Mouse (Mus musculus): ENCODE measurements around the gene Hspb2. TPM values are rescaled to one million over a fixed set of nuclear protein-coding genes. Genes with fewer than 3 reads are reported as not detected.

Hspb2 gene
- polyA plus RNA-seq, 1 experiment from 2014 or later: 39.0 TPM

DNA sequence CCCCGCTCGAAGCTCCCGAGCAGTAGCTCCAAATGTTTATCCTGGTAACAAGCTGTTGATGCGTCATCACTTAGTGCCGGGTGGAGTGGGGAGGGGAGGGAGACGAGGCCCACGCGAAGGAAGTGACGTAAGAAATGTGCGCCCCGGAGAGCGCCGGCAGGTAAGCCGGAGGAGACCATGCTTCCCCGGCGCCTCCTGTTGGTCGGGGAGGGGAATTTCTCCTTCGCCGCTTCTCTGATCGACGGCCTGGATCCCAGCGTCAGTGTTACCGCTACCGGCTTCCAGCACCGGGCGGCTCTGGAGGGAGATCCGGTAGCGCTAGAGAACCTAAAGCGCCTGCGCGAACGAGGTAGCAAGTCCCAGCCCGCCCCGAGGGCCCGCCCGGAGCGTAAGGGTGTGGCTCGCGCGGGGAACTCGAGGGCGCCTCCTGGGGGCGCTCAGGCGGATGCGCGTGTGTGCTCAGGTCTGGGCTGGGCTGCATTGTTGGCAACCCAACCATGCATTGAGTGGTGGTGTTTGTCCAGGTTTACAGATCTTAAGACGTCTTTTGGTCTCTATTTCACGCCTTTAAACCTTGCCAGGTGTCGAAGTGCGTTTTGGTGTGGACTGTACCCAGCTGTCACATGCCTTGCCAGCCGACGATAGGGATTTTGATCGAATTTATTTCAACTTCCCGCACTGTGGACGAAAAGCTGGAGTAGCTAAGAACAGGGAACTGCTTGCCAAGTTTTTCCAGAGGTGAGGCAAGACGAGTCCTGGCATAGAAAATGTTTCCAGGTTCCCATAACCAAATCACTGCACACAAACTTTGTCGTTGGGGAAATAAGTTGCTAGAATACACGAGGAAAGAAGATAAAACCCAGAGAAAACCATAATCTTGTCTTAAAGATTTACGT lies 16.2 kb upstream of the Hspb2 start, which contains the start of gene Fdxacb1:
Gene Fdxacb1 (plus strand): TSS at position 130 of the 896 bp plus-strand sequence.
- H3K4me3 ChIP-seq: peak within 1 kb of the TSS; percentile 71
- no peaks in the 10 kb centered on the region for H3K9me3 ChIP-seq
- peak within 1 kb of the TSS; percentile 70 for H3K9ac ChIP-seq
- peak within 1 kb of the TSS; percentile 95 for H3K27ac ChIP-seq
- H3K36me3 ChIP-seq: peaks cover 9% of the 10 kb centered on the region; the same call in 1 of the 2 replicates
- H3K27me3 ChIP-seq: no peaks in the 10 kb centered on the region
- H3K4me1 ChIP-seq: peaks cover 12% of the 10 kb centered on the region
- WGBS: 3% methylated on average over 59 of the region's 59 CpGs
- H3K4me2 ChIP-seq: peak within 1 kb of the TSS; percentile 76
- peak; percentile 96 for ATAC-seq (ENCODE audit: insufficient number of reproducible peaks, low FRiP score, low TSS enrichment, low read depth)

DNA sequence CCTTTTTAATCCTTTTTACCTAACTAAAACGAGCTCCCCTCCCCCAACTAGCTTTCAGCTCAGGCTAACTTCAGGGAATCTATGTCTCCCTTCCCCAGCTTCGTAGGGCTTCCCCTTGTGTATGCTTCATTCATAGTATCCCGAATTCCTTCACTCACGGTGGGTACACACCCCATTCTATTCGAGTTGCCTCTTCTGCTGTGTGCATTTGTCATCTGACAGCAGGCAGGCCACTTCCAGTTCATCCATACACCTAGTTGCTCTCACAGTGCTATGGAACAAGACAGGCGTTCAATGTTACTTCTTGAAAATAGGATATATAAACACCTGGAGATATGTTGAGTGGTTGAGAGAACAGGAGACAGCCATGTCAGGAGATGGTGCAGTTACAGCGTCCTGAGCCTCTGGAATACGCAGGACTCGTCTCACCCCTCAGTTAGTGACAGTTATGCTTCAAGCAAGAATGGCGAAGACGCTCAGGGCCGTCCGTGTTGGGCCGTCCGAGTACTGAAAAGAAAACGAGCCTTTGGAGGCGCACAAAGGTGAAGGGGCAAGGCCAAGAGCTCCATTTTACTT lies 15.5 kb upstream of the Hspb2 start:
- Histone ChIP-seq H3K4me2 (peak overlapping the region; percentile 76), H3K9me3 (no peaks in the 10 kb centered on the region), H3K27me3 (no peaks in the 10 kb centered on the region), H3K4me3 (peak overlapping the region; percentile 71), H3K36me3 (peaks cover 9% of the 10 kb centered on the region; the same call in 1 of the 2 replicates), H3K27ac (peak overlapping the region; percentile 95), H3K9ac (peak overlapping the region; percentile 70), H3K4me1 (peaks cover 12% of the 10 kb centered on the region)
- 5% methylated on average over 17 of the region's 17 CpGs for WGBS
- ATAC-seq (ENCODE audit: insufficient number of reproducible peaks, low FRiP score, low TSS enrichment, low read depth): no peak

DNA sequence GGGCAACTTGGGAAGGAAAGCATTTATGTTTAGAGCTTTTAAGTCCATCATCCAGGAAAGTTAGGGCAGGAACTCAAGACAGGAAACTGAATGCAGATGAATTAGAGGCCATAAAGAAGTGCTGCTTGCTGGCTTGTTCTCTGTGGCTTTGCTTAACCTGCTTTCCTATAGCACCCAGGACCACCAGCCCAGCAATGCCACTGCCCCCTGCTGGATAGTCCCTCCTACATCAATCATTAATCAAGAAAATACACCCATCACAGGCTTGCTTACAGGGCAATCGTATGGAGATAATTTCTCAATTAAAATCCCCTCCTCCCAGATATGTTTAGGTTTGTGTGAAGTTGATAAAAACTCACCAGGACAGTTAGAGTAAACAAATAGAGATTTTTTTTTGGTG lies 11.2 kb upstream of the Hspb2 start:
- Histone ChIP-seq H3K4me3 (no peak overlapping the region), H3K27me3 (no peaks in the 10 kb centered on the region), H3K27ac (no peak overlapping the region), H3K36me3 (no peaks in the 10 kb centered on the region), H3K4me2 (no peak overlapping the region), H3K4me1 (peaks cover 4% of the 10 kb centered on the region), H3K9ac (no peak overlapping the region), H3K9me3 (no peaks in the 10 kb centered on the region)
- WGBS: 60% methylated on average over 1 of the region's 1 CpGs
- ATAC-seq (ENCODE audit: insufficient number of reproducible peaks, low FRiP score, low TSS enrichment, low read depth): no peak

DNA sequence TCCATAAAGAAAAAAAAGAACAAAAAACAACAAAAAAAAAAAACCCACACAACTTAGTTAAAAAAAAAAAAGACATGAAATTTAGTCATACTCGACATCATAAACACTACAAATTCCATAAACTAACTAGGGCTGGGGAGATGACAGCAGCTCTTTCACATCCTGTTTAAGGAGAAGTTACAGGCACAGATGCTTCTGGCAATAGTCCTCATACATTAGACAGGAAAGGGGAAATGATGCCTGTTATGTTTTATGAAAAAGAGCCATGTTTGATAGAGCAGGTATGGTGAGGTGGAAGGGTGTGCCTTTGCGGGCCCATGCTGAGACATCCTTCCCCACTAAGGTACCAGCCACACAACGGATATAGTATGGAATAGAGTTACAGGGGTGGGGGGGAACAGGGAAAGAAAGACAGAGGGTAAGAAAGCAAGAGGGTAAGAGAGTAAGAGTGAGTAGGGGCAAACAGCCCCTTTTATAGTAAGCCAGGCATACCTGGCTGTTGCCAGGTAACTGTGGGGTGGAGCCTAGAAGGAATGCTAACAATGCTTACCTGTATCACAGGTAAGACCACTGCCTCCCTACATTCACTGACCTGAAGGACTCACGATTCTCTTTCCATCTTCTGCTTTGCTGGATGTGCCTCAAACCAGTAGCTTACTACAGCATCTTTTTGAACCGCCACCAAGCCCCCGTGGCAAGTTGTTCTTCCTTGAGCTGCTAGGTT lies 9.5 kb upstream of the Hspb2 start:
- H3K9ac ChIP-seq: no peak overlapping the region
- 65% methylated on average over 6 of the region's 6 CpGs for WGBS
- no peaks in the 10 kb centered on the region for H3K9me3 ChIP-seq
- no peak overlapping the region for H3K27ac ChIP-seq
- H3K4me3 ChIP-seq: no peak overlapping the region
- no peak overlapping the region for H3K4me2 ChIP-seq
- no peaks in the 10 kb centered on the region for H3K36me3 ChIP-seq
- no peaks in the 10 kb centered on the region for H3K27me3 ChIP-seq
- ATAC-seq (ENCODE audit: insufficient number of reproducible peaks, low FRiP score, low TSS enrichment, low read depth): no peak
- no peaks in the 10 kb centered on the region for H3K4me1 ChIP-seq

DNA sequence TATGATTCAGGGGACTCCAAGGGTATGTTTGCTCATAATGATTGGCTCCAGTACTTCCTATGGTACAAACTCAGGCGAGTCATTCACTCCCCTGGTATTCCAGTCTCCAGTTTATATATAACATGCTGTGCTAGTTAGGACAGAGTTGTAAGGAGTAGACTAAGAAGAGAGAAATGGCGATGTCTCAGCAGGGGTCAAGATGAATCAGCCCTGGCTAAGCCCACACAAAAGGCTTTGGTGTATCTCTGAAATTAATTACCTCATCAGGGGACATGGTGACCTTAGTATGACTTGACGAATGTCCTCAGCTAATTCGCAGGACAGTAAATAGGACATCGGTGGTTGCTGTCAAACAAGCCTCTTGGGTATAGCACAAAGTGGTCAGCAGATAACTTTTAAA lies 4.6 kb upstream of the Hspb2 start:
- H3K9ac ChIP-seq: no peak overlapping the region
- H3K27me3 ChIP-seq: no peaks in the 10 kb centered on the region
- ATAC-seq (ENCODE audit: insufficient number of reproducible peaks, low FRiP score, low TSS enrichment, low read depth): no peak
- WGBS: 42% methylated on average over 5 of the region's 5 CpGs
- no peaks in the 10 kb centered on the region for H3K9me3 ChIP-seq
- H3K4me3 ChIP-seq: no peak overlapping the region
- no peaks in the 10 kb centered on the region for H3K36me3 ChIP-seq
- no peak overlapping the region for H3K4me2 ChIP-seq
- peaks cover 16% of the 10 kb centered on the region for H3K4me1 ChIP-seq
- no peak overlapping the region for H3K27ac ChIP-seq

DNA sequence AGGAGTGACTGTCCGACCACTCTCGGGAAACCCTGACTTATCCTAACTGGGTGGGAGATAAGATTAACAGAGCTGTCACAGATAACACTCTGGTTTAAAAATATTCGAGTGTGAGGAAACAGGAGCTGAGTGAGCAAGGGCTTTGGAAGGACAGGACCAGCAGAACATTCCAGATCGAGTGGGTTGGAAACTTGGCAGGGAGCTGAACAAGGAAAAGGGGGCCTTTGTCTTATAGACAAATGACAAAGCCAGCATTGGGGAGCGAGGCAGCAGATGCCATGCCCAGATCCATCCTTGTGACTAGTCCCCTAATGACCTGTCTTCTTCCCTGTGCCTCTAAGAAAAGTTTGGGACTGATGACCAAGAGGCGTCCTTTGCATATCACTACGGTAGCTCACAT lies 1.8 kb upstream of the Hspb2 start:
- Histone ChIP-seq H3K4me1 (peaks cover 23% of the 10 kb centered on the region), H3K36me3 (no peaks in the 10 kb centered on the region), H3K4me2 (no peak overlapping the region), H3K9ac (no peak overlapping the region), H3K9me3 (no peaks in the 10 kb centered on the region), H3K4me3 (peak overlapping the region; percentile 23), H3K27ac (peak overlapping the region; percentile 71; the same call in 1 of the 2 replicates), H3K27me3 (no peaks in the 10 kb centered on the region)
- no peak for ATAC-seq (ENCODE audit: insufficient number of reproducible peaks, low FRiP score, low TSS enrichment, low read depth)
- WGBS: 66% methylated on average over 7 of the region's 7 CpGs

DNA sequence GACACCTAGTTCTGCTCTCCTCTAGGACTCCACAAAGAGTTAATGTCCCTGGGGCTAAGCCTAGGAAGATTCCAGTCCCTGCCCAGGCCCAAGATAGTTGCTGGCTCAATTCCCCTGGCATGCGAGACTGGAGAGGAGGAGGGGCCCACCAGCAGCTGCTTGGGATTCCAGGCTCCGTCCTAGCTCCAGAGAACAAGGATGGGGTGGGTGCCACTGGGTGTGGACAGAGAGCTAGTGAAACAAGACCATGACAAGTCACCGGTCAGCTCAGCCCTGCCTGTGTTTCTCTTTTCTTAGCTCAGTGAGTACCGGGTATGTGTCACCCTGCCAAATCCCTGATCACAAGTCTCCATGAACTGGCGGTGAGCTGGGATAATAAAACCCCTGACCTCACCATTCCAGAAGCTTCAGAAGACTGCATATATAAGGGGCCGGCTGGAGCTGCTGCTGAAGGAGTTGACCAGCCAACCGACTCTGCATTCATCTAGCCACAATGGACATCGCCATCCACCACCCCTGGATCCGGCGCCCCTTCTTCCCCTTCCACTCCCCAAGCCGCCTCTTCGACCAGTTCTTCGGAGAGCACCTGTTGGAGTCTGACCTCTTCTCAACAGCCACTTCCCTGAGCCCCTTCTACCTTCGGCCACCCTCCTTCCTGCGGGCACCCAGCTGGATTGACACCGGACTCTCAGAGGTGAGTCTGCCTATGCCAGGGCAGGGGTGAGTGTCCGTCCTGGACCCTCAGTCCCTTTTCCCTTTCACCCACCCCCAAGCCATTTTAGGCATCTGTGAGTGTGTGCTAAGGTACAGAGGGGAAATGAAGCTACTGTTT lies 846 bp upstream of the Hspb2 start:
- H3K36me3 ChIP-seq: no peaks in the 10 kb centered on the region
- WGBS: 60% methylated on average over 17 of the region's 17 CpGs
- 0 out of 2 replicates have a peak overlapping the region, but pooled peaks have one; percentile 0 for H3K4me2 ChIP-seq
- H3K4me3 ChIP-seq: peak overlapping the region; percentile 23
- H3K9ac ChIP-seq: no peak overlapping the region
- no peaks in the 10 kb centered on the region for H3K27me3 ChIP-seq
- peak; percentile 74; the same call in 1 of the 2 replicates for ATAC-seq (ENCODE audit: insufficient number of reproducible peaks, low FRiP score, low TSS enrichment, low read depth)
- no peaks in the 10 kb centered on the region for H3K9me3 ChIP-seq
- H3K27ac ChIP-seq: peak overlapping the region; percentile 71; the same call in 1 of the 2 replicates
- H3K4me1 ChIP-seq: peaks cover 23% of the 10 kb centered on the region

DNA sequence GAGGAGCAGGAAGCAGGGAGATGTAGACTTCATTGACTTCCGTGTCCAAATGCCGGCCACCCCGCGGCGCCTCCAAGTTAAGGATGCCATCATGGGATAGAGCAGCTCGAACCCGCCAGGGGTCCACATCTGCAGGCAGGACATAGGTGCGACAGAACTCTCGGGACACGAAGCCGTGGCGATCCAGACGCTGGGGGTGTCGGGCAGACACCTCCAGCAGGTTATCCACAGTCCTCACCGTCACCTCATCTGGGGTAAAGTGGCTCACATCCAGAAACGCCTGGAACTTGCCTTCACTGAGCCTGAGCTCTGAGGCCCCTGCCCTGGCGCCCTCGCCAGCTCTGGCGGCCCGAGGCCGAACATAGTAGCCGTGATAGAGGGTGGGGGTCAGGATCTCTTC lies 831 bp downstream of the Hspb2 start, which contains the start of gene Cryab:
Gene Cryab (plus strand): TSS at position 3 of the 400 bp plus-strand sequence.
- Histone ChIP-seq H3K27ac (peak within 1 kb of the TSS; percentile 71), H3K4me1 (peaks cover 28% of the 10 kb centered on the region), H3K27me3 (no peaks in the 10 kb centered on the region), H3K9me3 (no peaks in the 10 kb centered on the region), H3K36me3 (no peaks in the 10 kb centered on the region), H3K4me2 (0 out of 2 replicates have a peak within 1 kb of the TSS, but pooled peaks have one; percentile 10), H3K4me3 (peak within 1 kb of the TSS; percentile 15), H3K9ac (no peak within 1 kb of the TSS)
- WGBS: 67% methylated on average over 22 of the region's 22 CpGs
- ATAC-seq (ENCODE audit: insufficient number of reproducible peaks, low FRiP score, low TSS enrichment, low read depth): no peak

DNA sequence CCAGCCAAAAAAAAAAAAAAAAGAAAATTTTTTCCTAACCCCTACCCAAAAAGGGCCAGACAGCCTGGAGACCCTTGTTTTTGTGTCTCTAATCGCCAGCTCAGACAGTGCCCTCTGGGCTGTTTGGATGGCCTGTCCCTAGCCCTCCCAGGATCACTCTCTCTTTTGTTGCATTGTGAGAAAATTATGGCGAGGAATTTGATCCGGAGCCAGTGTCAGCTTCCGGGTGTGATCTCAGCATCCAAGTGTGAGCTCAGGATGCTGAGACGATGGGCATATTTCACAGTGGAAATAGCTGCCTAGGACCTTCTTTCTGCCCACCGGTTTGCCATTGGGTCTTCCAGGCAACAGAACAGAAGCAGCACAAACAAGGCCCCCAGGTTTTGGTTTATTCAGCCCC lies 1.4 kb downstream of the Hspb2 start:
- Histone ChIP-seq H3K4me2 (no peak overlapping the region), H3K4me1 (peaks cover 33% of the 10 kb centered on the region), H3K36me3 (no peaks in the 10 kb centered on the region), H3K27ac (no peak overlapping the region), H3K9ac (no peak overlapping the region), H3K27me3 (no peaks in the 10 kb centered on the region), H3K9me3 (no peaks in the 10 kb centered on the region), H3K4me3 (no peak overlapping the region; the same call in 1 of the 2 replicates)
- 68% methylated on average over 6 of the region's 6 CpGs for WGBS
- ATAC-seq (ENCODE audit: insufficient number of reproducible peaks, low FRiP score, low TSS enrichment, low read depth): no peak

DNA sequence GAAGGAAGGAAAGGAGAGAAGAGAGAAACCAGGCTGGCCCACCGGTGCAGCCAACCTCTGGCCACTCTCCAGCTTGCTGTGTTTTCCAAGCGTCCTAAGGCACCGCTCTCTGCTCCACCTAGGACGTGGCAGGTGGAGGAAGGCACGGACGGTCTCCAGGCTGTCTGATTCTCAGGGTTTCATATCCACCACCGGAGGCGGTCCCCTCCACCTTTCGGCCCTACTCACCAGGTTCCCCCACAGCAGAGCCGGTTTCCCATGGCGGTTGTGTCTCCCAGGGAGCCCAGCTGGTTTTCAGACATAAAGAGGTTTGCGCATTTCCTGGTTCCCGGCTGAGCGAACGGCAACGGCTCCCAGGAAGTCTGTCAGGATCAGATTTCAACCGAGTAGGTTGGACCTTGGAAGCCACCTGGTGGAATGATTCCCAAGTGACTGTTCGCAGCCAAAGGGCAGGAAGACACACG lies 5.9 kb downstream of the Hspb2 start, which contains the start of gene 2310030G06Rik:
Gene 2310030G06Rik (minus strand): TSS at position 323 of the 464 bp plus-strand sequence.
- peak within 1 kb of the TSS; percentile 45 for H3K4me2 ChIP-seq
- H3K4me1 ChIP-seq: peaks cover 12% of the 10 kb centered on the region
- H3K9me3 ChIP-seq: no peaks in the 10 kb centered on the region
- no peaks in the 10 kb centered on the region for H3K27me3 ChIP-seq
- H3K4me3 ChIP-seq: peak within 1 kb of the TSS; percentile 31
- peak within 1 kb of the TSS; percentile 8; the same call in 1 of the 2 replicates for H3K9ac ChIP-seq
- 2% methylated on average over 19 of the region's 19 CpGs for WGBS
- ATAC-seq (ENCODE audit: insufficient number of reproducible peaks, low FRiP score, low TSS enrichment, low read depth): no peak
- H3K36me3 ChIP-seq: no peaks in the 10 kb centered on the region
- H3K27ac ChIP-seq: peak within 1 kb of the TSS; percentile 5; the same call in 1 of the 2 replicates
